Mouse (Mus musculus) heart, embryonic 10.5 days (tissue): ENCODE data around the gene Gm4969. TPM values are rescaled to one million over a fixed set of nuclear protein-coding genes. Genes with fewer than 3 reads are reported as not detected.

Experiments
- DNase-seq: peaks from one replicate; pipeline ENCODE4 v3.0.0-alpha.2; 2017; ENCODE audit warnings: low spot score
- H3K27ac ChIP-seq: fragments of 300-500 bp; sonication (generic); 2 replicates; pipeline ENCODE4 v1.5.1; 2016; ENCODE audit warnings: mild to moderate bottlenecking
- H3K27me3 ChIP-seq: fragments of 300-500 bp; sonication (generic); 2 replicates; pipeline ENCODE4 v1.6.1; 2016; ENCODE audit warnings: mild to moderate bottlenecking; ENCODE audit not compliant: poor library complexity, insufficient read depth, severe bottlenecking
- H3K36me3 ChIP-seq: fragments of 300-500 bp; sonication (generic); 2 replicates; pipeline ENCODE4 v1.6.1; 2016; ENCODE audit warnings: mild to moderate bottlenecking, moderate library complexity
- H3K4me1 ChIP-seq: fragments of 300-500 bp; sonication (generic); 2 replicates; pipeline ENCODE4 v1.6.1; 2016; ENCODE audit warnings: mild to moderate bottlenecking
- H3K4me3 ChIP-seq: fragments of 300-500 bp; sonication (generic); 2 replicates; pipeline ENCODE4 v1.5.1; 2016; ENCODE audit warnings: mild to moderate bottlenecking, moderate library complexity
- H3K9me3 ChIP-seq: fragments of 300-500 bp; sonication (generic); 2 replicates; pipeline ENCODE4 v1.6.1; 2016; ENCODE audit warnings: mild to moderate bottlenecking, moderate library complexity
- WGBS: fragments of 180-500 bp; shearing (Covaris S2); methylation state at CpG from one replicate; pipeline ENCODE4 v1.1.7; 2016; 5-methylcytosine and 5-hydroxymethylcytosine counted together
- polyA plus RNA-seq: library from polyadenylated mRNA; unstranded; fragments of >200 nt; fragmentation: Nextera tagmentation; extraction: Ambion mirVana; gene quantifications from 2 replicates; pipeline ENCODE4 v1.2.1, GENCODE M21; 2016

Gm4969 gene
- polyA plus RNA-seq, 1 experiment from 2014 or later = 2.1 TPM

- Histone ChIP-seq H3K36me3 (peaks cover 13% of the 10 kb centered on the region; the same call in 1 of the 2 replicates), H3K27me3 (0 out of 2 replicates have a peak, but pooled peaks cover under 1% of the 10 kb centered on the region), H3K27ac (0 out of 2 replicates have a peak overlapping the region, but pooled peaks have one; percentile 98), H3K4me3 (0 out of 2 replicates have a peak overlapping the region, but pooled peaks have one; percentile 87), H3K9me3 (no peaks in the 10 kb centered on the region), H3K4me1 (peaks cover 49% of the 10 kb centered on the region)
- WGBS = 44% methylated on average over 2 of the region's 2 CpGs
- no peak for DNase-seq
These were observed 21.0 kb downstream of the Gm4969 start for GRCm38 (mm10) chr7:19097217-19097616.

GRCm38 (mm10) chr7:19096421-19096976 lies 21.7 kb downstream of the Gm4969 start:
- Histone ChIP-seq H3K9me3 (no peaks in the 10 kb centered on the region), H3K36me3 (peaks cover 19% of the 10 kb centered on the region; the same call in 1 of the 2 replicates), H3K27ac (peak overlapping the region; percentile 98), H3K4me1 (peaks cover 56% of the 10 kb centered on the region), H3K27me3 (peaks cover 8% of the 10 kb centered on the region; the same call in 1 of the 2 replicates), H3K4me3 (peak overlapping the region; percentile 87)
- no peak for DNase-seq
- WGBS = 45% methylated on average over 5 of the region's 5 CpGs

GRCm38 (mm10) chr7:19095751-19096110 lies 22.4 kb downstream of the Gm4969 start:
- peaks cover 16% of the 10 kb centered on the region for H3K27me3 ChIP-seq
- no peaks in the 10 kb centered on the region for H3K9me3 ChIP-seq
- peak overlapping the region; percentile 87 for H3K4me3 ChIP-seq
- under 1% methylated on average over 19 of the region's 19 CpGs for WGBS
- H3K36me3 ChIP-seq = peaks cover 23% of the 10 kb centered on the region; the same call in 1 of the 2 replicates
- peak; percentile 92 for DNase-seq
- H3K27ac ChIP-seq = peak overlapping the region; percentile 98
- H3K4me1 ChIP-seq = peaks cover 63% of the 10 kb centered on the region

GRCm38 (mm10) chr7:19094826-19095750 lies 23.1 kb downstream of the Gm4969 start:
- Histone ChIP-seq H3K4me1 (peaks cover 64% of the 10 kb centered on the region), H3K27ac (peak overlapping the region; percentile 98), H3K27me3 (peaks cover 20% of the 10 kb centered on the region), H3K4me3 (peak overlapping the region; percentile 87), H3K9me3 (no peaks in the 10 kb centered on the region), H3K36me3 (peaks cover 29% of the 10 kb centered on the region; the same call in 1 of the 2 replicates)
- 0% methylated on average over 86 of the region's 87 CpGs for WGBS
- DNase-seq = no peak

- WGBS = 3% methylated on average over 25 of the region's 36 CpGs
- H3K4me1 ChIP-seq = peaks cover 64% of the 10 kb centered on the region
- DNase-seq = no peak
These were observed 23.7 kb downstream of the Gm4969 start, which contains the start of gene Six5 for GRCm38 (mm10) chr7:19094471-19094825. Gene Six5, plus strand, starts transcription at chr7:19094594.

DNA sequence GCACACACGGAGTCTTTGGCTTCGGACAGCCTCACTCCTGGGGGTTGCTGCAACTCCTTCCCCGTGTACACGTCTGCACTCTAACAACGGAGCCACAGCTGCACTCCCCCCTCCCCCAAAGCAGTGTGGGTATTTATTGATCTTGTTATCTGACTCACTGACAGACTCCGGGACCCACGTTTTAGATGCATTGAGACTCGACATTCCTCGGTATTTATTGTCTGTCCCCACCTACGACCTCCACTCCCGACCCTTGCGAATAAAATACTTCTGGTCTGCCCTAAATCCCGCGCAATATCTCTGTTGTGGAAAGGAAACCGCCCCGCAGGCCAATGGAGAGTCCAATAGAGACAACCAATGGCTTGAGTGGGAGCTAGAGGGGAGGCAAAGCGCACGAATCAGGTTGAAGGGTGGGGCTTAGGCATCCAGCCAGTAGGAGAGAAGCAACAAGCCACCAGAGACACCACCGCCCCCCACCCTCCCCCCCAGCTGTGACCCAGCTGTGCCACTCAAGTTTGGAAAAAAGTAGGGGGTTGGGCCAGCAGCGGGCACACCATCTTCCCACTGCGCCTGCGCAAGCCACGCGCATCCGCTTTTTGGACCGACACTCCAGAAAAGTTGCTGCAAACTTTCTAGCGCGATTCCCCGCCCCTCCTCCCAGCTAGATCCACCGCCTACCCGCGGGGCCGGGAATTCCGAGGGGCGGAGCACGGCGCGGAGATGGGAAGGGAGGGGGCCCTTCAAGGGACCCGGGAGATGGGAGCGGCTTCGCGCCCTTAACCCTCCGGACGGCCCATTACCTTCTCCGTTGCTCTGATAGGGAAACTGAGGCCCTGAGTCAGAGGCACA lies 24.4 kb downstream of the Gm4969 start:
- WGBS = under 1% methylated on average over 45 of the region's 45 CpGs
- Histone ChIP-seq H3K4me3 (peak overlapping the region; percentile 87), H3K27ac (peak overlapping the region; percentile 98), H3K36me3 (peaks cover 39% of the 10 kb centered on the region; the same call in 1 of the 2 replicates), H3K27me3 (peaks cover 20% of the 10 kb centered on the region), H3K4me1 (peaks cover 64% of the 10 kb centered on the region), H3K9me3 (no peaks in the 10 kb centered on the region)
- DNase-seq = peak; percentile 99

More at GRCm38 (mm10) chr7:19094471-19094825, 23.7 kb downstream of the Gm4969 start, which contains the start of gene Six5:
- Histone ChIP-seq H3K4me3 (peak within 1 kb of the TSS; percentile 87), H3K36me3 (peaks cover 34% of the 10 kb centered on the region; the same call in 1 of the 2 replicates), H3K9me3 (no peaks in the 10 kb centered on the region), H3K27me3 (peaks cover 20% of the 10 kb centered on the region), H3K27ac (peak within 1 kb of the TSS; percentile 98)

- H3K36me3 ChIP-seq = peaks cover 45% of the 10 kb centered on the region
- H3K27ac ChIP-seq = peak overlapping the region; percentile 98
- no peaks in the 10 kb centered on the region for H3K9me3 ChIP-seq
- WGBS = under 1% methylated on average over 14 of the region's 15 CpGs
- peak overlapping the region; percentile 87 for H3K4me3 ChIP-seq
- peaks cover 20% of the 10 kb centered on the region for H3K27me3 ChIP-seq
- peaks cover 66% of the 10 kb centered on the region for H3K4me1 ChIP-seq
- peak; percentile 94 for DNase-seq
These were observed 25.0 kb downstream of the Gm4969 start for GRCm38 (mm10) chr7:19093174-19093521.

DNA sequence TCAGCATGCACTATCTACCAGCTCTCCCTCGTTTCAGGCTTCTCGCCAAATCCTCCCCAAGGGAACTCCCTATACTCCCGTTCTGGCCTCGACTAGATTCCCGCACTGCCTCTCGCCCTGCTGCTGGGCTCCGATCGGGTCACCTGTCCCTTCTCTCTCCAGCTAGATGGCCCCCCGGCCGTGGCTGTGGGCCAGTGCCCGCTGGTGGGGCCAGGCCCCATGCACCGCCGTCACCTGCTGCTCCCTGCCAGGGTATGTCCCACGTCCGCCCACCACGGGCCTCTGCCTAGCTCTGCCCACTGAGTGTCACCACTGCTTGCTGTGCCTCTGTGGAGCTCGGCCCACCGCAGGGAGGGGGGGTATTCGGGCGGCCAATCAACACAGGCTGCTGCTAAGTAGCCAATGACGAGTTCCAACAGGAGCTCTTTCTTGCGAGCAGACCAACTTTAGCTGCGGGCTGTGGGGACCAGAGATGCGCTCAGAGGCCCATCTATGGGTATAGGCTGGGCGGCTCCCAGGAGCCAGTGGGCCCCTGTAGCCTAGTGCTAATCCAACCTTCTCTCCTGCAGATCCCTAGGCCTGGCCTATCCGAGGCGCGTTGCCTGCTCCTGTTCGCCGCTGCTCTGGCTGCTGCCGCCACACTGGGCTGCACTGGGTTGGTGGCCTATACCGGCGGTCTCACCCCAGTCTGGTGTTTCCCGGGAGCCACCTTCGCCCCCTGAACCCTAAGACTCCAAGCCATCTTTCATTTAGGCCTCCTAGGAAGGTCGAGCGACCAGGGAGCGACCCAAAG lies 25.6 kb downstream of the Gm4969 start:
- peaks cover 20% of the 10 kb centered on the region for H3K27me3 ChIP-seq
- peak overlapping the region; percentile 98 for H3K27ac ChIP-seq
- peaks cover 66% of the 10 kb centered on the region for H3K4me1 ChIP-seq
- WGBS = 4% methylated on average over 38 of the region's 38 CpGs
- peak overlapping the region; percentile 87 for H3K4me3 ChIP-seq
- H3K36me3 ChIP-seq = peaks cover 45% of the 10 kb centered on the region
- peak; percentile 94 for DNase-seq
- H3K9me3 ChIP-seq = no peaks in the 10 kb centered on the region

DNA sequence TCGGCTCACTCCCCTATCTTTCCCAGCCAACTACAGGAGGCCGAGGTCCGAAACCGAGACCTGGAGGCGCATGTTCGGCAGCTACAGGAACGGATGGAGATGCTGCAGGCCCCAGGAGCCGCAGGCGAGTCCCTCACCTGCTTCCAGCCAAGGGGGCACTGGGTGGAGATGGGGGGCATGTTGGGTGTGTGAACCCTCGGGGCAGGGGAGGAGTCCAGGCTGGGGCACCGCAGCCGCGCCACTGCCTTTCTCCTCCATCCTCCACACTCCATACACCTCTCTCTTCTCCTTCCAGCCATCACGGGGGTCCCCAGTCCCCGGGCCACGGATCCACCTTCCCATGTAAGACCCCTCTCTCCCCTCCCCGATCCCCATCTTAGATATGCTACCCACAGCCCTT lies 26.3 kb downstream of the Gm4969 start:
- 29% methylated on average over 17 of the region's 17 CpGs for WGBS
- H3K4me1 ChIP-seq = peaks cover 64% of the 10 kb centered on the region
- no peaks in the 10 kb centered on the region for H3K9me3 ChIP-seq
- H3K4me3 ChIP-seq = peak overlapping the region; percentile 87
- DNase-seq = no peak
- H3K27ac ChIP-seq = peak overlapping the region; percentile 98
- peaks cover 20% of the 10 kb centered on the region for H3K27me3 ChIP-seq
- H3K36me3 ChIP-seq = peaks cover 44% of the 10 kb centered on the region

DNA sequence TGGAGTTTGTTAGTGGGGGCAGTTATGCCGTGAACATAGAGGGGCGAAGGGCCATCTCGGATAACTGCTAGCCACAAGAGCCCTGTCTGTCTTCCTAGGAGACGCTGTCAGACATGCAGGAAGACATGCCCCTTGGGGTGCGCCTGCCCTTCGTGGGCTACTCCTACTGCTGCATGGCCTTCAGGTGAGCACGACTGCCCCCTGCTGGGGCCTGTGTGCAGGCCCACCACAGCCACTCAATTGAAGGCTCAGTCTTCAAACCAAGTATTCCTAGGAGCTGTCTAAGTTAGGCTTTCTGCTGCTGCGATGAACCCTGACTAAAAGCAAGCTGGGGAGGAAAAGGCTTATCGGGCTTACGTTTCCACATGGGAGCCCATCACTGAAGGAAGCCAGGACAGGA lies 29.4 kb downstream of the Gm4969 start:
- WGBS = 36% methylated on average over 10 of the region's 10 CpGs
- no peaks in the 10 kb centered on the region for H3K9me3 ChIP-seq
- H3K27me3 ChIP-seq = peaks cover 20% of the 10 kb centered on the region
- H3K4me3 ChIP-seq = no peak overlapping the region
- no peak for DNase-seq
- H3K36me3 ChIP-seq = peaks cover 48% of the 10 kb centered on the region
- H3K4me1 ChIP-seq = peaks cover 70% of the 10 kb centered on the region
- H3K27ac ChIP-seq = no peak overlapping the region

GRCm38 (mm10) chr7:19086760-19087159 lies 31.4 kb downstream of the Gm4969 start:
- H3K4me3 ChIP-seq = peak overlapping the region; percentile 47; the same call in 1 of the 2 replicates
- no peaks in the 10 kb centered on the region for H3K9me3 ChIP-seq
- DNase-seq = no peak
- H3K36me3 ChIP-seq = peaks cover 63% of the 10 kb centered on the region
- H3K27ac ChIP-seq = no peak overlapping the region
- peaks cover 71% of the 10 kb centered on the region for H3K4me1 ChIP-seq
- peaks cover 14% of the 10 kb centered on the region for H3K27me3 ChIP-seq
- WGBS = 58% methylated on average over 18 of the region's 18 CpGs

- 9% methylated on average over 14 of the region's 14 CpGs for WGBS
- Histone ChIP-seq H3K4me1 (peaks cover 70% of the 10 kb centered on the region), H3K27me3 (peaks cover 7% of the 10 kb centered on the region), H3K27ac (peak overlapping the region; percentile 81; the same call in 1 of the 2 replicates), H3K36me3 (peaks cover 66% of the 10 kb centered on the region), H3K4me3 (peak overlapping the region; percentile 47), H3K9me3 (no peaks in the 10 kb centered on the region)
- DNase-seq = no peak
These were observed 32.1 kb downstream of the Gm4969 start for GRCm38 (mm10) chr7:19086042-19086441.
